Comparison of ENCODE assay signal across 23 mouse cellular contexts in the genomic region with DNA sequence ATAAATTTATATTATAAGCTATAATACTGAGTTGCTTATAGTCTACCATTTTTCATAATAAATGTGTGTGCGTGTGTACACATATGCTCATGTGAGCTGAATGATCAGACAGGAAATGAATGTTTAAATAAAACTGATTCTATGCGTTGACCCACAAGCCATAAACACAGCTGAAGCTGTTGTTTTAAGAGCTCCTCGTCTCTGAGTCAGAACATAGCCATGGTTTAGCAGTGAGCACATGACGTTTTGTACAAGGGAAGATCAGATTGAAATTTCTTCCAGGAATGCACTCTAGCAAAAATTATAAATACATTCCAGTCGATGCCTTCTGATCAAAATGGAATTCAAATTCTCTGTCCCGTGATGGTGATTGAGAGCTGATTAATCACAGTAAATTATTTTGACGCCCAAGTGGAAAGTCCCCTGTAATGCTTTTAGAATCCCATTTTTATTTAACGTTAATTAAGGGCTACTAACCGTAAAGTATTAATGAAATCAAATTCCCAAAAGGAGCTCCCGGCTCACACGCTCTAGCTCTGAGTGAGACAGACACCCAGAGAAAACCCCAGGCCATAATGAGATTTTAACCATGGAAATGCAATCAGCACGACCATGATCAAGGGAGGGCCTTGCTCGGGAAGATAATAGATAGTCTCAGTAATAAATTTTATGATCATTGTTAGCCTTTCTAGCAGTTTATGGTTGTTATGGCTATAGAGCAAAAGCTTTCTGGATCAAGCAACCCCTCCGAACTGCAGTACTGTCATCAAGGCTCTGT.
DNase-seq lines count a peak whose midpoint lies in the region; ATAC-seq and TF ChIP-seq lines count a peak whose summit lies in the region.
"Had no signal": no experiment of that assay in that cellular context is flagged by ENCODE, and none has a peak within 500 bp of the region (broad histone marks: within the 10 kb centered on the region; RNA-seq: fewer than 3 reads in every experiment).

No protein-coding gene starts in this region.

- no peaks in the 10 kb centered on the region for H3K36me3 ChIP-seq in midbrain, embryonic 13.5 days
- H3K36me3 ChIP-seq in midbrain, embryonic 11.5 days (ENCODE audit: control insufficient read depth, insufficient read depth, low read length), result no peaks in the 10 kb centered on the region
- H3K36me3 ChIP-seq in intestine, embryonic 14.5 days (ENCODE audit: control insufficient read depth, insufficient read depth, low read length), result no peaks in the 10 kb centered on the region
- H3K36me3 ChIP-seq in neural tube, embryonic 14.5 days (ENCODE audit: control insufficient read depth, insufficient read depth, low read length), result no peaks in the 10 kb centered on the region
- H3K36me3 ChIP-seq: embryonic facial prominence, embryonic 15.5 days; heart, embryonic 12.5 days; limb, embryonic 13.5 days; liver, embryonic 13.5 days; lung, embryonic 15.5 days; neural tube, embryonic 12.5 days; stomach, embryonic 15.5 days had no signal

- no peak overlapping the region for H3K4me2 ChIP-seq in midbrain, embryonic 13.5 days (replicated peaks)
- H3K4me2 ChIP-seq in midbrain, embryonic 11.5 days, result no peak overlapping the region
- H3K4me2 ChIP-seq in intestine, embryonic 14.5 days (ENCODE audit: low read length), result no peak overlapping the region
- H3K4me2 ChIP-seq in neural tube, embryonic 14.5 days (ENCODE audit: low read depth, low read length), result no peak overlapping the region
- H3K4me2 ChIP-seq: embryonic facial prominence, embryonic 15.5 days; heart, embryonic 12.5 days; limb, embryonic 13.5 days; liver, embryonic 13.5 days; lung, embryonic 15.5 days; neural tube, embryonic 12.5 days; stomach, embryonic 15.5 days had no signal

- whole genome bisulfite sequencing in midbrain, embryonic 13.5 days, result 43% methylated on average over 14 of the region's 14 CpGs
- WGBS in midbrain, embryonic 11.5 days, result 68% methylated on average over 14 of the region's 14 CpGs
- 34% methylated on average over 14 of the region's 14 CpGs for WGBS in intestine, embryonic 14.5 days
- WGBS in neural tube, embryonic 14.5 days, result 26% methylated on average over 14 of the region's 14 CpGs

- 0 out of 2 replicates have a peak, but pooled peaks cover 3% of the 10 kb centered on the region for H3K27me3 ChIP-seq in midbrain, embryonic 13.5 days
- no peaks in the 10 kb centered on the region for H3K27me3 ChIP-seq in midbrain, embryonic 11.5 days (ENCODE audit: control insufficient read depth, insufficient read depth, low read length)
- H3K27me3 ChIP-seq in intestine, embryonic 14.5 days (replicated peaks; ENCODE audit: control insufficient read depth, insufficient read depth, low read length), result no peaks in the 10 kb centered on the region
- H3K27me3 ChIP-seq in neural tube, embryonic 14.5 days (ENCODE audit: control insufficient read depth, insufficient read depth, low read length), result no peaks in the 10 kb centered on the region
- H3K27me3 ChIP-seq: embryonic facial prominence, embryonic 15.5 days; heart, embryonic 12.5 days; limb, embryonic 13.5 days; liver, embryonic 13.5 days; lung, embryonic 15.5 days; neural tube, embryonic 12.5 days; stomach, embryonic 15.5 days had no signal

- ATAC-seq in midbrain, embryonic 13.5 days, result peak; percentile 77; the same call in 1 of the 2 replicates
- ATAC-seq in midbrain, embryonic 11.5 days (ENCODE audit: low FRiP score), result no peak
- peak; percentile 55; the same call in 1 of the 2 replicates for ATAC-seq in intestine, embryonic 14.5 days (replicated peaks; ENCODE audit: low FRiP score, low TSS enrichment, low read depth)
- peak; percentile 61; the same call in 1 of the 2 replicates for ATAC-seq in neural tube, embryonic 14.5 days (ENCODE audit: low read depth)
- ATAC-seq: inflammation-experienced regulatory T-cells, adult 6 months had no signal

- TF ChIP-seq POLR2A in brain, embryonic 14.5 days (IDR thresholded peaks at IDR 0.05; ENCODE audit: borderline replicate concordance, extremely low read depth, insufficient read depth, insufficient read length, poor library complexity, severe bottlenecking), result no peak

- 0 out of 2 replicates have a peak overlapping the region, but pooled peaks have one; percentile 10 for H3K27ac ChIP-seq in midbrain, embryonic 13.5 days
- no peak overlapping the region for H3K27ac ChIP-seq in midbrain, embryonic 11.5 days (ENCODE audit: low read depth, low read length)
- H3K27ac ChIP-seq in intestine, embryonic 14.5 days (ENCODE audit: low read depth), result peak overlapping the region; percentile 54
- no peak overlapping the region; the same call in 1 of the 2 replicates for H3K27ac ChIP-seq in neural tube, embryonic 14.5 days (ENCODE audit: low read depth, low read length)
- H3K27ac ChIP-seq: embryonic facial prominence, embryonic 15.5 days; kidney, postnatal 0 days; limb, embryonic 13.5 days; liver, embryonic 13.5 days; lung, embryonic 15.5 days; neural tube, embryonic 12.5 days; stomach, embryonic 15.5 days had no signal

- no peak overlapping the region for H3K4me3 ChIP-seq in midbrain, embryonic 13.5 days (replicated peaks)
- no peak overlapping the region for H3K4me3 ChIP-seq in midbrain, embryonic 11.5 days (ENCODE audit: low read depth, low read length)
- H3K4me3 ChIP-seq in intestine, embryonic 14.5 days (ENCODE audit: low read depth, low read length), result no peak overlapping the region
- no peak overlapping the region for H3K4me3 ChIP-seq in neural tube, embryonic 14.5 days (ENCODE audit: low read depth, low read length)
- H3K4me3 ChIP-seq: embryonic facial prominence, embryonic 15.5 days; heart, embryonic 12.5 days; limb, embryonic 13.5 days; liver, embryonic 13.5 days; lung, embryonic 15.5 days; neural tube, embryonic 12.5 days; stomach, embryonic 15.5 days had no signal

- peaks cover 12% of the 10 kb centered on the region for H3K4me1 ChIP-seq in midbrain, embryonic 13.5 days (replicated peaks)
- no peaks in the 10 kb centered on the region for H3K4me1 ChIP-seq in midbrain, embryonic 11.5 days (ENCODE audit: control insufficient read depth, insufficient read depth, low read length)
- H3K4me1 ChIP-seq in intestine, embryonic 14.5 days (replicated peaks; ENCODE audit: control insufficient read depth, insufficient read depth, low read length), result peaks cover 28% of the 10 kb centered on the region
- no peaks in the 10 kb centered on the region; the same call in 1 of the 2 replicates for H3K4me1 ChIP-seq in neural tube, embryonic 14.5 days (ENCODE audit: control insufficient read depth, insufficient read depth, low read length)
- H3K4me1 ChIP-seq: embryonic facial prominence, embryonic 15.5 days; lung, embryonic 15.5 days; neural tube, embryonic 12.5 days; stomach, embryonic 15.5 days had no signal

- no peak for DNase-seq in midbrain, embryonic 11.5 days (ENCODE audit: low spot score, missing footprints)
- DNase-seq in brain, embryonic 14.5 days (ENCODE audit: low read depth), result peak; percentile 61
- no peak for DNase-seq in intestine, embryonic 14.5 days (ENCODE audit: low spot score)
- DNase-seq in layer of hippocampus, adult 11-12 months (ENCODE audit: low spot score), result no peak
- no peak for DNase-seq in lung, postnatal 10 days
- DNase-seq in gastrocnemius, postnatal 4 days (ENCODE audit: low spot score in 2 of 2), result no peak
- DNase-seq: adrenal gland, adult 2 months; B cell, adult 2 months; cerebellum, postnatal 25 days; embryo, embryonic 11 days; heart, adult 11 months; heart, postnatal 14 days; liver, embryonic 13.5 days had no signal

- no peak overlapping the region for H3K9ac ChIP-seq in midbrain, embryonic 13.5 days (replicated peaks)
- H3K9ac ChIP-seq in midbrain, embryonic 11.5 days (ENCODE audit: low read length), result no peak overlapping the region
- no peak overlapping the region for H3K9ac ChIP-seq in intestine, embryonic 14.5 days (ENCODE audit: low read length)
- no peak overlapping the region for H3K9ac ChIP-seq in neural tube, embryonic 14.5 days (replicated peaks; ENCODE audit: low read depth, low read length)
- H3K9ac ChIP-seq: embryonic facial prominence, embryonic 15.5 days; heart, embryonic 12.5 days; limb, embryonic 13.5 days; liver, embryonic 13.5 days; lung, embryonic 15.5 days; neural tube, embryonic 12.5 days; stomach, embryonic 15.5 days had no signal

- no peak for TF ChIP-seq CTCF in brain, embryonic 14.5 days (IDR thresholded peaks at IDR 0.05; ENCODE audit: borderline replicate concordance, extremely low read depth, insufficient read depth, insufficient read length)

- H3K9me3 ChIP-seq in midbrain, embryonic 13.5 days, result no peaks in the 10 kb centered on the region
- no peaks in the 10 kb centered on the region for H3K9me3 ChIP-seq in midbrain, embryonic 11.5 days (ENCODE audit: control insufficient read depth, low read length)
- no peaks in the 10 kb centered on the region for H3K9me3 ChIP-seq in intestine, embryonic 14.5 days (ENCODE audit: control insufficient read depth, low read length)
- no peaks in the 10 kb centered on the region for H3K9me3 ChIP-seq in neural tube, embryonic 14.5 days (ENCODE audit: control insufficient read depth, low read length)
- H3K9me3 ChIP-seq: embryonic facial prominence, embryonic 15.5 days; heart, embryonic 12.5 days; limb, embryonic 13.5 days; liver, embryonic 13.5 days; lung, embryonic 15.5 days; neural tube, embryonic 12.5 days; stomach, embryonic 15.5 days had no signal

Comparison
In these comparisons a context has a peak if more than half of its experiments do, and no peak if none do; other contexts are left out.
1. H3K27ac ChIP-seq: peak in midbrain, embryonic 13.5 days (single experiment) and intestine, embryonic 14.5 days (single experiment); none in midbrain, embryonic 11.5 days (single experiment) and neural tube, embryonic 14.5 days (single experiment).